Mouse (Mus musculus): ENCODE results near the gene Ttc7b. TPM values are rescaled to one million over a fixed set of nuclear protein-coding genes. Genes with fewer than 3 reads are reported as not detected.

Gene Ttc7b
- polyA plus RNA-seq, 1 experiment from 2014 or later, result 4.0 TPM

DNA sequence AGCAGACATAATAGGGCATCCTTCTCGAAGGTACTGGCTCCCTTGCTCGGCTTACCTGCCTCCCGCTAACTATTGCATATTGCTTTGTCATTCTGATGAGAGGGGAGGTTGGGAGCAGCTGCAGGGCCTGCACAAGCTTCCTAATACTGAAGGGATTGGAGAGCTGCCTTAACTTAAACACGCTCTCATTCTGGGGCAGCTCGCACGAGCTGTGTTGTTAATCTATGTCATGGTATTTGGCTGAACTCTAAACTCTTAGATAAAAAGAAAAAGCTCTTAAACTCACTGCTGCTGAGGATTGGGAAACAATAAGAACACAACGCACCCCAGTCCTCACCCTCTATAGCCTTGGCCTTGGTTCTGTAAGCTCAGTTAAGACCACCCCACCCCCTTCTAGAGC, 113.3 kb downstream of the Ttc7b start:
- H3K4me3 ChIP-seq (ENCODE audit: low read depth, low read length), result no peak overlapping the region
- H3K4me2 ChIP-seq (replicated peaks; ENCODE audit: low read depth), result no peak overlapping the region
- H3K27me3 ChIP-seq (replicated peaks; ENCODE audit: control insufficient read depth, insufficient read depth, low read length), result no peaks in the 10 kb centered on the region
- WGBS, result 44% methylated on average over 7 of the region's 7 CpGs
- no peak for ATAC-seq
- H3K9me3 ChIP-seq (ENCODE audit: control insufficient read depth), result no peaks in the 10 kb centered on the region
- H3K4me1 ChIP-seq (replicated peaks; ENCODE audit: control insufficient read depth, insufficient read depth, low read length), result no peaks in the 10 kb centered on the region
- H3K36me3 ChIP-seq (ENCODE audit: control insufficient read depth, insufficient read depth), result peaks cover 9% of the 10 kb centered on the region; the same call in 1 of the 2 replicates
- no peak overlapping the region for H3K9ac ChIP-seq (ENCODE audit: low read depth, low read length)
- H3K27ac ChIP-seq (ENCODE audit: low read depth, low read length), result no peak overlapping the region
- TF ChIP-seq CTCF (IDR thresholded peaks at IDR 0.05; ENCODE audit: low read depth), result no peak

DNA sequence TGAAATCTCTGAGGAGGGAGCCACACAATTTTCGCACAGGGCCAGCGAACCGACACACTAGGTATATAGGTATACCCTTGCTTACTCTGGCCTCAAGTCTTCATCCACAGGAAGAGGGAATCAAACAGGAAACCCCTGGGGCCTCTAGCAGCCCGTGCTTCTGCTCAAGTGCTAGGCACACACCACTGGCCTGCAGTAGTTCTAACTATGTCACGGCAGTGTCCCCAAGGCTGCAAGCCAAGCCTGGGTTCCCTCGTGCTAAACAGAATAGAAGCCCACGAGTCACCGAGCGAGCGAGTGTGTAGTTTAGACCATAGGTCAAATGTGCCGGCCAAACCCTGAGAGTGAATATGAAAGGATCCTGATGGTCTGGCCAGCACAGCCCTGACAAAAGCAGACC, 114.5 kb downstream of the Ttc7b start:
- Histone ChIP-seq H3K4me3 (ENCODE audit: low read depth, low read length) (no peak overlapping the region), H3K36me3 (ENCODE audit: control insufficient read depth, insufficient read depth) (peaks cover 19% of the 10 kb centered on the region), H3K9ac (ENCODE audit: low read depth, low read length) (no peak overlapping the region), H3K4me2 (replicated peaks; ENCODE audit: low read depth) (no peak overlapping the region), H3K27ac (ENCODE audit: low read depth, low read length) (no peak overlapping the region), H3K27me3 (replicated peaks; ENCODE audit: control insufficient read depth, insufficient read depth, low read length) (no peaks in the 10 kb centered on the region), H3K9me3 (ENCODE audit: control insufficient read depth) (no peaks in the 10 kb centered on the region), H3K4me1 (replicated peaks; ENCODE audit: control insufficient read depth, insufficient read depth, low read length) (no peaks in the 10 kb centered on the region)
- TF ChIP-seq CTCF (IDR thresholded peaks at IDR 0.05; ENCODE audit: low read depth), result no peak
- ATAC-seq, result no peak
- 72% methylated on average over 11 of the region's 11 CpGs for WGBS

DNA sequence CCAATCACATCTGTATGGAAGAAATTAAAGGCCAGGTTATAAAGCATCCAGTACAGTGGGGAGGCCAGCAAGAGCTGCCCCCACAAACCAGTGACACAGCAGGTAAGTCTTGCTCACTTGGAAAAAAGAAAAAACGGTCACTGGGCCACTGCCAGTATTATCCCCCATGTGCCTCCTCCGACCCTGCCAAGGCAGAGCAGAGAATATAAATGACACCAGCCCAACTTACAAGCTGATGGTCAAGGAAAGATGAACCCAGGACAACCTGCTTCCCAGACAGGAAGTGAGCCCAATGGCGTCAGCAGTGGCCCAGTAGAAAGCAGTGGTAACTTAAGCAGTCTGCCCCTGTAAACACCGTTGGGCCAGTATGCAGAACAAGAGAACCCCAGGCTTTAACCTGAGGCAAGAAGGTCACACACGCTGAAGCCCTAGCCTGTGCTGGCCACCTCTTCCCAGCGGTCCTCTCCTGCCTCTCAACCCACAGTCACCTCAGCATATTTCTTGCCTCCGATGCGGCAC, 115.1 kb downstream of the Ttc7b start:
- H3K36me3 ChIP-seq (ENCODE audit: control insufficient read depth, insufficient read depth), result peaks cover 23% of the 10 kb centered on the region
- TF ChIP-seq CTCF (IDR thresholded peaks at IDR 0.05; ENCODE audit: low read depth), result no peak
- no peak overlapping the region for H3K27ac ChIP-seq (ENCODE audit: low read depth, low read length)
- H3K4me1 ChIP-seq (replicated peaks; ENCODE audit: control insufficient read depth, insufficient read depth, low read length), result no peaks in the 10 kb centered on the region
- H3K4me3 ChIP-seq (ENCODE audit: low read depth, low read length), result no peak overlapping the region
- WGBS, result 87% methylated on average over 8 of the region's 8 CpGs
- H3K27me3 ChIP-seq (replicated peaks; ENCODE audit: control insufficient read depth, insufficient read depth, low read length), result no peaks in the 10 kb centered on the region
- H3K9me3 ChIP-seq (ENCODE audit: control insufficient read depth), result no peaks in the 10 kb centered on the region
- no peak overlapping the region for H3K4me2 ChIP-seq (replicated peaks; ENCODE audit: low read depth)
- H3K9ac ChIP-seq (ENCODE audit: low read depth, low read length), result no peak overlapping the region
- ATAC-seq, result no peak

DNA sequence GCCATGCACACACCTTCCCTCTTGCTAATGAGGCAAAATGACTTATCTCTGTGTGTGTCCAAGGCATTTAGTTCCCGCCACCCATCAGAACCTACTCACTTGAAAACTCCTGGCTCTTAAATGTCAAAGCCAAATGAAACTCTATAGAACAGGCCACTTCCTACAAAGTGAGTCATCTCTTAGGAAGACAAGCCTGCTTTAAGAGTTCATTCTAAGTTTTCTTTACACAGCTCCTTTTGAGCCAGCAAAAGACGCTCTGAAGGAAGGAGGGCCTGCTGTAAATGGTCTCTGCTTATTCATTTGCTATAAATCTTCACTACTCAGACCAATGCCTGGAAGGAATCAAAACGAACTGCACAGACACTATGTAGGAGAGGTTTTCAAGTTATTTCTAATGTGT, 116.2 kb downstream of the Ttc7b start:
- Histone ChIP-seq H3K36me3 (ENCODE audit: control insufficient read depth, insufficient read depth) (peaks cover 23% of the 10 kb centered on the region), H3K4me1 (replicated peaks; ENCODE audit: control insufficient read depth, insufficient read depth, low read length) (no peaks in the 10 kb centered on the region), H3K9me3 (ENCODE audit: control insufficient read depth) (no peaks in the 10 kb centered on the region), H3K9ac (ENCODE audit: low read depth, low read length) (no peak overlapping the region), H3K27me3 (replicated peaks; ENCODE audit: control insufficient read depth, insufficient read depth, low read length) (no peaks in the 10 kb centered on the region), H3K4me2 (replicated peaks; ENCODE audit: low read depth) (no peak overlapping the region), H3K27ac (ENCODE audit: low read depth, low read length) (no peak overlapping the region), H3K4me3 (ENCODE audit: low read depth, low read length) (no peak overlapping the region)
- 73% methylated on average over 3 of the region's 3 CpGs for WGBS
- ATAC-seq, result no peak
- TF ChIP-seq CTCF (IDR thresholded peaks at IDR 0.05; ENCODE audit: low read depth), result no peak

DNA sequence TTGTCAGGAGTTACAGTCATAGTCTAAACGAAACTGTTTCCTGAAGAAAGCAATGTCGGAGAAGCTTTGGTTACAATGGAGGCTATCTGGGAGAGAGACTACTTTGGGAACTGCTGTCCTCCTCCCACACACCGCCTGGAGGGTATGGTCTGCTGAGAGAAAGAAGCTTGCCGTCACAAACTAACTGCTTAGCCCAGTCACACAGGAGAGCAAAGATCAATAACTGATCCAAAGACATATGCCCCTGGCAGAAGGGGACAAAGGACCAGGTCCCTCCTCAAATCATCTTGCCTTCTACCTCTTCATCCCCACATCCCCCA, 117.7 kb downstream of the Ttc7b start:
- Histone ChIP-seq H3K9me3 (ENCODE audit: control insufficient read depth) (no peaks in the 10 kb centered on the region), H3K4me1 (replicated peaks; ENCODE audit: control insufficient read depth, insufficient read depth, low read length) (0 out of 2 replicates have a peak, but pooled peaks cover 3% of the 10 kb centered on the region), H3K4me3 (ENCODE audit: low read depth, low read length) (no peak overlapping the region), H3K36me3 (ENCODE audit: control insufficient read depth, insufficient read depth) (peaks cover 23% of the 10 kb centered on the region), H3K27ac (ENCODE audit: low read depth, low read length) (no peak overlapping the region), H3K9ac (ENCODE audit: low read depth, low read length) (no peak overlapping the region), H3K27me3 (replicated peaks; ENCODE audit: control insufficient read depth, insufficient read depth, low read length) (no peaks in the 10 kb centered on the region), H3K4me2 (replicated peaks; ENCODE audit: low read depth) (no peak overlapping the region)
- no peak for ATAC-seq
- no peak for TF ChIP-seq CTCF (IDR thresholded peaks at IDR 0.05; ENCODE audit: low read depth)
- 90% methylated on average over 4 of the region's 4 CpGs for WGBS

DNA sequence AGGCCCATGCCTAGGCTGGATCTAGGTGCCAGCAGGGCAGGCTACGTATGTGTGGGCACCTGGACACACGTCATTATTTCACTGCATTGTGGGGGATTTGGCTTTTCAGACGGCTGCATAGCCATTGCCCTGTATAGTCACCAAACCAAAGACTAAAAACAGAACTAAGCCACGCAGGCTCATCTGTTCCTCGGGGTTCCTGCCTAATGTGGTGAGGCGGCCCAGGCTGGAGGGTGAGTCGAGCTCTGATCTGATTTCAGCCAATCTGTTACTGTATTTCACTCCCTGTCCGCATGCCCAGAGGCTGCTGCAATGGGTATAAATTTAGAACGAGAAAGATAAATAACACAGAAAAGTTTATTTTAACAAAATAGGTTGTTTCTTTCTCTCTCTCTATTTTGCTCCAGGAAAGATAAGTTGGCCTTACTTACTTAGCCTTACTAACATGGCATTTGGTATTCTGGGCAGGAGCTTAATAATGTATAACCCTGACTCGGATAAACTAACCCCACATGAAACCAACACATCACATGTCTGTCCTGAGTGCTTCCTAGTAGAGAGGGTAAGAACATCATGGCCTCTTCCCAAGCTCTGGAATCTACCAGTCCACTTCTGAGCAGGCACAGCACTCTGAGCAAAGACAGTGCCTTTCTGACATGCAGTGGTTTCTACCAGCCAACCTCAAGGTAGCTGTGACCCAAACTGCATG, 118.2 kb downstream of the Ttc7b start:
- H3K4me1 ChIP-seq (replicated peaks; ENCODE audit: control insufficient read depth, insufficient read depth, low read length), result 0 out of 2 replicates have a peak, but pooled peaks cover 3% of the 10 kb centered on the region
- peaks cover 23% of the 10 kb centered on the region for H3K36me3 ChIP-seq (ENCODE audit: control insufficient read depth, insufficient read depth)
- no peak overlapping the region for H3K4me2 ChIP-seq (replicated peaks; ENCODE audit: low read depth)
- H3K9ac ChIP-seq (ENCODE audit: low read depth, low read length), result no peak overlapping the region
- H3K27ac ChIP-seq (ENCODE audit: low read depth, low read length), result no peak overlapping the region
- H3K4me3 ChIP-seq (ENCODE audit: low read depth, low read length), result no peak overlapping the region
- H3K9me3 ChIP-seq (ENCODE audit: control insufficient read depth), result no peaks in the 10 kb centered on the region
- H3K27me3 ChIP-seq (replicated peaks; ENCODE audit: control insufficient read depth, insufficient read depth, low read length), result no peaks in the 10 kb centered on the region
- WGBS, result 90% methylated on average over 10 of the region's 10 CpGs
- no peak for TF ChIP-seq CTCF (IDR thresholded peaks at IDR 0.05; ENCODE audit: low read depth)
- no peak for ATAC-seq
